Mouse (Mus musculus) megakaryocyte, adult 5-6 weeks (primary cell): ENCODE results near the gene Lrig2. TPM values are rescaled to one million over a fixed set of nuclear protein-coding genes. Genes with fewer than 3 reads are reported as not detected.
"Not testable (repeated sequence)": the region's sequence is repeated elsewhere in the genome, so short reads cannot be mapped to it uniquely, and the experiment has no call there.

Source experiments
- ATAC-seq: 2 replicates; pipeline ENCODE4 v1.8.0; 2016; ENCODE audit warnings: mild to moderate bottlenecking, inconsistent platforms; ENCODE audit not compliant: poor library complexity, severe bottlenecking
- total RNA-seq, 2 experiments: library from RNA; stranded (forward) in 1 of 2; stranded (reverse) in 1 of 2; fragments of 153-499, 151-499 nt in 1 of 2; fragments of 221-1000, 200-1000 nt in 1 of 2; gene quantifications; 2 replicates each; pipeline versions ENCODE4 v1.2.3 to v1.2.4; 2015 to 2017

Gene Lrig2
- total RNA-seq, 2 experiments from 2014 or later = 12.9 to 16.0 TPM

- peak; percentile 62 for ATAC-seq
These were observed 77.4 kb downstream of the Lrig2 start for GRCm38 (mm10) chr3:104434246-104434696.

- no peak for ATAC-seq
These were observed 79.1 kb downstream of the Lrig2 start for GRCm38 (mm10) chr3:104432651-104433050.

- no peak for ATAC-seq
These were observed 79.9 kb downstream of the Lrig2 start for GRCm38 (mm10) chr3:104431848-104432159.

GRCm38 (mm10) chr3:104431156-104431847 is 80.4 kb downstream of the Lrig2 start:
- ATAC-seq = peak; percentile 37; the same call in 1 of the 2 replicates

GRCm38 (mm10) chr3:104427354-104427753 is 84.4 kb downstream of the Lrig2 start:
- not testable (repeated sequence) for ATAC-seq

GRCm38 (mm10) chr3:104424346-104424745 is 87.4 kb downstream of the Lrig2 start:
- ATAC-seq = no peak

- ATAC-seq = no peak
These were observed 90.8 kb downstream of the Lrig2 start for GRCm38 (mm10) chr3:104420929-104421328.

GRCm38 (mm10) chr3:104419990-104420389 is 91.7 kb downstream of the Lrig2 start:
- no peak for ATAC-seq

- no peak for ATAC-seq
These were observed 94.9 kb downstream of the Lrig2 start for GRCm38 (mm10) chr3:104416806-104417205.

GRCm38 (mm10) chr3:104412482-104412881 is 99.2 kb downstream of the Lrig2 start:
- ATAC-seq = no peak

- ATAC-seq = no peak
These were observed 104.2 kb downstream of the Lrig2 start for GRCm38 (mm10) chr3:104407506-104407905.

GRCm38 (mm10) chr3:104403582-104403981 is 108.1 kb downstream of the Lrig2 start:
- ATAC-seq = peak; percentile 94

GRCm38 (mm10) chr3:104401176-104401575 is 110.5 kb downstream of the Lrig2 start:
- ATAC-seq = no peak

GRCm38 (mm10) chr3:104400126-104400525 is 111.6 kb downstream of the Lrig2 start:
- ATAC-seq = no peak

GRCm38 (mm10) chr3:104399296-104400045 is 112.2 kb downstream of the Lrig2 start:
- ATAC-seq = no peak

- ATAC-seq = no peak
These were observed 114.4 kb downstream of the Lrig2 start for GRCm38 (mm10) chr3:104397316-104397715.

- no peak for ATAC-seq
These were observed 115.0 kb downstream of the Lrig2 start for GRCm38 (mm10) chr3:104396736-104397081.

GRCm38 (mm10) chr3:104396067-104396735 is 115.5 kb downstream of the Lrig2 start:
- ATAC-seq = no peak

GRCm38 (mm10) chr3:104390072-104390471 is 121.6 kb downstream of the Lrig2 start:
- no peak for ATAC-seq

- ATAC-seq = no peak
These were observed 122.3 kb downstream of the Lrig2 start for GRCm38 (mm10) chr3:104389449-104389848.

- no peak for ATAC-seq
These were observed 126.1 kb downstream of the Lrig2 start for GRCm38 (mm10) chr3:104385587-104385986.
